Mouse (Mus musculus): ENCODE measurements around the gene Rgs12. TPM values are rescaled to one million over a fixed set of nuclear protein-coding genes. Genes with fewer than 3 reads are reported as not detected.

Rgs12 gene
- polyA plus RNA-seq (2017; shearing (Covaris generic)) = 10 to 100 TPM in 1 of 2 experiments, 1 to 10 TPM in 1; 7.4 to 13.4 TPM

DNA sequence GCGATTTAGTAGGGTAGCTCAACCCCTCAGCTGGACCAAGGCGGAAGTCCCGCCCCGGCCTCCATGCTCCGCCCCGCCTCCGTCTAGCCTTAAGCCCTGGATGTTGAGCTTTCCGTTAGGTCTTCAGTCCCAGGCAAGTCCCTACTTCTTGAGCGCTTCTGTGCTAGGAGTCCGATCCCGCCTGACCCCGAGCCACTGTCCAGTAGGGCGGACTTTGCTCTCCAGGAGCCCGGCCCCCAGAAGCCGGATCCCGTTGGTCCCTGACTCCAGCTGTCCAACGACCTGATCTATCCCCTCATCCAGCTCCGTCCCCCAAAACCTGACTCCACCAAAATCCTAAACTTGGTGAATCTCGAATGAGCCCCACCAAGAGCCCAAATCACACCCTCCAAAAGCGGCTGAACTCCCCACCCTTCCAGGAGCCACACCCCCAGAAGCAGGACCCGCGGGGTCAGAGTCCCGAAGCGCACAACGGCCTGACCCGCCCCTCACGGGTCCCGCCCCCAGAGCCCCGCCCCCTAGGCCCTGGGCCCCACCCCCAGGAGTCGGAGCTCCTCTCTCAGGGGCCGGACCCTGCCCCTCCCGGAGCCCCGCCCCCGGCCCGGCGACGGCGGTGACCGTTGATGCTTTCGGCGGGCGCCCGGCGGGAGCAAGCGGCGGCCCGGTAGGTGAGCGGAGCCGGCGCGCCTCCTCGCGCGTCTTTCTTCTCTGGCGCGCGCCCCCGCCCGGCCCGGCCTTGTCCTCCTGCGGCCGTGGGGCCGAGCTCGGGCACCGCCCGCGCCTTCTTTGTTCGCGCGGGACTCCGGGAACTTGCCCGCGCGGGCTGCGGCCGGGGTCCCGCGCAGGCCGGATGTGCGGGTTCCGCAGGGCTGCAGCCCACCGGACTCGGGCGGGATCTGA lies at the start of gene Rgs12:
Gene Rgs12 (plus strand): TSS at position 585 of the 900 bp plus-strand sequence.

GRCm38 (mm10) chr5:34907910-34908725 lies 41.1 kb upstream of the Rgs12 start, which contains the start of gene Msantd1:
Gene Msantd1 (plus strand): TSS chr5:34908012.

DNA sequence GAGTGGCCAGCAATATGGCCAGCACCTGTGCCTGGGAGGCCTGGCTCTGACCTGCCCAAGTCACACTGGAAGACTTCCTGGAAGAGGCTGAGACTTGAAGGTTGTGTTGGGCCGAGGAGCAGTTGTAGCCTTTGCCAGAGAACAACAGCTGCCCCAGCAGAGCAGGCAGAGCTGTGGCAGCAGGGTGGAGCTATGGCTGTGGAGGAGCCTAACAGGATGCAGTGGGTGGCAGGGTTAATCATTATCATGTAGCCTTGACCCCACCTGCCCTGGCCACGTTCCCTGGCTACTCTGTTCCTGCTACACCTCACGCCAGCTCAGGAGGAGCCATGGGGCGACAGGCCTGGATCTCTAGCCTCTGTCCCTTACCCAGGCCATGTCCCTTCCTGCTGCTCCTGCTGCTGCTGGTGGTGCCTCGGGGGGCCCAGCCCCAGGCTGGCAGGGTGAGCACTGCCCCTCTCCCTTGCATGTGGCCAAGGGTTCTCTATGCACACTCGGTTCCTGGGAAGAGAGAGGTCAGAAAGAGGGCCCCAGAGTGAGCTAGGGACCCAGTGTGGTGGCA lies 92.1 kb downstream of the Rgs12 start, which contains the start of gene Hgfac:
Gene Hgfac (plus strand): TSS at position 242 of the 562 bp plus-strand sequence.

GRCm38 (mm10) chr5:35056604-35057432 lies 107.6 kb downstream of the Rgs12 start, which contains the start of gene Dok7:
Gene Dok7 (plus strand): TSS chr5:35056766.

Other genes starting within 250 kb of the Rgs12 start
- gene Htt, start 187.7 kb upstream of the Rgs12 start, polyA plus RNA-seq (2017; shearing (Covaris generic)) = 10 to 100 TPM; 13.6 to 18.3 TPM
- under 1 TPM; 0.23 to 0.25 TPM for gene Msantd1, start 41.4 kb upstream of the Rgs12 start, polyA plus RNA-seq (2017; shearing (Covaris generic))
- gene Hgfac, start 92.1 kb downstream of the Rgs12 start, polyA plus RNA-seq (2017; shearing (Covaris generic)) = 1 to 10 TPM; 2.3 to 6.4 TPM
- not detected for gene Dok7, start 107.3 kb downstream of the Rgs12 start, polyA plus RNA-seq (2017; shearing (Covaris generic))
- 10 to 100 TPM; 69.2 to 75.4 TPM for gene Lrpap1, start 156.3 kb downstream of the Rgs12 start, polyA plus RNA-seq (2017; shearing (Covaris generic))